Mouse (Mus musculus) right cerebral cortex, postnatal 25 days (tissue): Measurements from ENCODE around the gene Ces1b.

Experiments used
- DNase-seq: peaks from one replicate; pipeline ENCODE4 v3.0.0; 2022

Ces1b gene

DNA sequence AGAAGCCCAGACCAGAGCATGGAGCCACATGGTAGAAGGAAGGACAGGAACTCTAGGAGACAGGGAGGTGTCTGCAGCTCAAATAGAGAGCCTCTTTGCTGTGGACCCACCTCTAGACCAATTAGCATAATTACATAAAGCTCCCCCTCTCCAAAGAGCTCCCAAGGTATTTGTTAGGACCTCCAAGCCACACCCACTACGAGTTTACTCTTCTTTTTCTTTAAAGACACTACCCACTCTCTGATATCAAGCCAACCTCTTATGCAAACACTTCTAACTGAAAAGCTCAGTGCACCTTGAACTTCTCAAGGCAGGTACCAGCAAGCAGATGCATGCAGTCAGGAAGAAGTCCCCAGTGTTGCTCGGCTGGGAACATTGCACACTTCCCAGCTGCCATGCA, at the start of gene Ces1b:
Gene Ces1b (minus strand): TSS at position 131 of the 400 bp plus-strand sequence.
- no peak for DNase-seq

DNA sequence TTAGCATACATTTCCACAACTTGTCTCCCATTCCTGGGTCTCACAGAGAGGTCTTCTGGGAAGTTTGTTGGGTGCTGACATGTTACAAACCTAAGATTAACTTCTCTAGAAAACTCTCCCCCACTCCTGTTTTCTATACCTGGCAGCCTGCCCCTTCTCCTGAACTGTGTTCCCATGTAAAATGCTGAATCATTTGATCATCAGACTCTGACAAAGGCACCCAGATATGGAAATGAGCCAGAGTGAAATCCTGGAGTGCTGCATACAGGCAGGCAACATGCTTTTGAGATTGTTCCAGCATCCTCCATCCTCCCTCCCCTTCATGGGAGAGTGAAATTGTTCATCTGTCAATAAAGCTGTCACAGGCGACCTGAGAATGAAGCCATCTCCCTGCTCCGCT, 46.7 kb upstream of the Ces1b start:
- no peak for DNase-seq

DNA sequence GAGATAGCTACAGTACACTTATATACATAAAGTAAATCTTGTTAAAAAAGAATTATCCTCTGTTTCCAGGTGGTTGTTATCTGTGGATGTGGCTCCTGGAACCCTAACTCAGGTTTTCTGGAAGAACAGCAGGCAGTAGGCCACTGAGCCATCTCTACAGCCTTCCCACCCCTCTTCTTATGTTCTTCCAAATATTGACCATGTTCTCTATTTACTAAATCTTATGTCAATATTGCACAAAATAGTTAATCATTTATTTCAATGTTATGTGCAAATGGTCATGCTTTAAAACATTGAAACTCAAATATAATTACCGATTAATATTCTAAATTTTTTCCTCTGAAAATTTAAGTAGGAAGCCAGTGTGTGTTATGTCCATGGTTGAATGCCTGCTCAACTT, 42.2 kb upstream of the Ces1b start:
- no peak for DNase-seq

DNA sequence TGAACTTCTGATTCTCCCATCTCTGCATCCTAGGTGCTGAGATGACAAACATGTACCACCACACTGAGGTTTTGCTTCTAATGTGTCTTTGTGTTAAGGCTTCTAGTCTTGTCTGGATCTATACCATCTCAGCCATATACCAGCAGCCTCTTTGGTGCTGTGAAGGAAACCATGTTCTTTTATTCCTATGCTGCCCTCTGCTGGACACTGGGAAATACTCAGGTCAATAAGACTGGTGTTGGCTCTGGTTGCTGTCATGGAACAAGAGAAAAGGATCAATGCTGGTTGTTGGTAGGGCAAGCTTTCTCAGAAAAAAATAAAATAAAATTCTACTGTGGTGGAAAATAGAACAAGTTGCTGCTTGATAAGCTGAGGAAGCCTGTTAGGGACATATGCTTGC, 15.6 kb upstream of the Ces1b start:
- DNase-seq: no peak

DNA sequence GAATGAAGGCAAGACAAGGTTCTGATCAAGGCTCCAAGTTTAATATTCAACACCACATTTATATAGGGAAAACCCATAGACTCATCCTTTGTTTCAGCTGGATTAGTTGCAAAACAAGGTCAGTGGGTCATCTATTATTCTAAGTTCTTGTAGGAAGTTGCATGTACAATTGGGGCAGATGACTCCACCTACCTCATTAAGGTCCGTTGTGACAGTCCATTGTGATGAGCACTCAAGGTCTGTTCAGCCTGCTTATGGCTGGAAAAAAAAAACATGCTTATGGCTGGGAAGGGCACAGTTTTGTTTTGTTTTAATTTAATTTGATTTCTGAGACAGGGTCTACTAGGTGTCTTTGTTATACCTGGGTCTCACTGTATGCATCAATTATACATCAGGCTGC, 11.5 kb upstream of the Ces1b start:
- no peak for DNase-seq

DNA sequence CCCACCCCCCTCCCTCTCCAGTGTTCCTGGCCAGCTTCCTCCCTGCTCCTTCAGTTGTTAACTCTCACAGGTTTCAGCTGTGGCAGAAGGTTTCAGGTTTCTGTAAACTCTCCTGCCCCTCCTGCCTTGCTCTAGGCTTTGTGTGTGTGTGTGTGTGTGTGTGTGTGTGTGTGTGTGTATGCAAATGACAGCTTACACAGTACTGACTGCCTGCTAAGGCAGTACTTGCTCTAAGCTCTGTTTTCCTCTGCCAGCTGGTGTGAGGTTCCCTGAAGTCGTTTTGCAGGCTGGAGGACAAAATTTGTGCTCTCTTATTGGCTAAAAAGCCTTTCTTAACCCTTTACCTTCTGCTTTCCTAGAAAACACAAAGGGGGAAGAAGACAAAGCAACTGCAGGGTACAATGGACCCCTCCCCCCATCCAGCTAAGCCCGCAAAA, 8.9 kb upstream of the Ces1b start:
- no peak for DNase-seq

DNA sequence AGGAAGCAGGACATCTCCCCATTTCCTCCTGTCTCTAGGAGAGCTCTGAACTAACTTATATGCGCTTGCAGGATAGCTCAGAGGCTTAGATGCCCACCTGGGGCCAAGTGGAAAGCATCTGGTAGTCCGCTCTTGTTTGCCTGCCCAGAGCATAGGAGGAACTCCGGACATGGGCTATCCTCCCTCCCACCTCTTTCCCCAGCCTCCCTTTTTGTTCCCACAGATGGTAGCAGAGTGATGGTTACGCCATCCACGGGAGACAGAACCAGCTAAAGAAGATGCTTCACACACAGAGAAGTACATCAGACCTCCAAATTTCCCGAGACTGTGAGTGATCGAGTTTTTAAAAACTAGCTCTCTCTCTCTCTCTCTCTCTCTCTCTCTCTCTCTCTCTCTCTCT, 8.4 kb upstream of the Ces1b start:
- DNase-seq: no peak

DNA sequence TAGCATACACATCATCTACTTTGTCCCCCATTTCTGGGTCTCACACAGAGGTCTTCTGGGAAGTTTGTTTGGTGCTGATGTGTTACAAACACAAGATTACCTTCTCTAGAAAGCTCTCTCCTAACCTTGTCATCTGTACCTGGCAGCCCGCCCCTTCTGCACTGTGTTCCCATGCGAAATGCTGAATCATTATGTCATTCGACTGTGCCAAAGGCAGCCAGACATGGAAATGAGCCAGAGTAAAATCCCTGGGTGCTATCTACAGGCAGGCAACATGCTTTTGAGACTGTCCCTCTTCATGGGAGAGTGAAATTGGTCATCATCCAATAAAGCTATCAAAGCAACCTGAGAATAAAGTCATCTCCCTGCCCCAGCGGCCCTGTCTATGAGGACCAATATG, 4.6 kb downstream of the Ces1b start:
- no peak for DNase-seq

DNA sequence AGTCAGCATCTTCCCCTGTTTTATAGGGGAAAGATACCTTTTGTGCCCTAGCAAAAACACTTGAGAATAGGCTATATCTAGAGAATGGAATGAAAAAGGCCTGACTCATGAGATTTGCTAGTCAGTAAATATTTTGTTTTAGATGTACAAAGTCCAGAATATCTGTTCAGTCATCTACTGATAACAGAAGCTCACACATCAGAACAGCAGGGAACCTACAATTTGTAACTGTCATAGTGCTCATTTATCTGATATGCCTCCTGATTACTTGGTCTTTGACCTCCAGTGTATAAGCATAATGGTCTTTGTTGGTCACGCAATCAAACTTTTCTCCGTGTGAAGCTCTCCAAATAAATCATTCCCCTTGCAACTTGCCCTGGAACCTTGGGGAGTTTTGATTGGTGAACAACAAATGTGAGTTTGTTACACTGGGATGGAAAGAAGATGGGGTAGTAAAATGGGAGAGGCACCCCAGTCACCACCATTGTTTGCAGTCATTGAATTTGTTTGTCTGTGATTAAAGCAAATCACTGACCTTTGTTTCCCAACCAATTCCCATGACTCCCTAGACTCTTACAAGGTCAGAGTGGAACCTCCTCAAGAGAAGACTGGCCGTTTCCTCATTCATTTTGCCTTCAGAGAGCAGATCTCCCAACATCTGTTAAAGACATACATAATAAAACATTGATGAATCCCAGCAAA, 16.2 kb downstream of the Ces1b start:
- DNase-seq: no peak

DNA sequence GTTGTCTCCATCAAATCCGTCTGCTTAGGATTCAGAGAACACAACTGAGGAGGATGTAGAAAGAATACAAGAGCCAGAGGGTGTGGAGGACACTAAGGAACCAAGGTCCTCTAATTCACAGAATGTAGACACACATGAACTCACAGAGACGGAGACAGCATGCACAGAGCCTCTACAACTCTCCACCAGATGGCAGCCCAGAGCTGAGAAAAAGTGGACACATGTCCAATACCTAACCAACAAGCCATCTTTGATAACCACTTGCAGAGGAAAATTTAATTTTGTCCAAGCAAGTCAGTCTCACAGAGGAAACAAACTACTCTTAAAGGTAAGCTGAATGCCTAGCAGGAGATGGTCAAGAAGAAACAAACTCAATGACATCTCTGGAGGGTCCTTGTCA, 20.6 kb downstream of the Ces1b start:
- DNase-seq: peak; percentile 40

DNA sequence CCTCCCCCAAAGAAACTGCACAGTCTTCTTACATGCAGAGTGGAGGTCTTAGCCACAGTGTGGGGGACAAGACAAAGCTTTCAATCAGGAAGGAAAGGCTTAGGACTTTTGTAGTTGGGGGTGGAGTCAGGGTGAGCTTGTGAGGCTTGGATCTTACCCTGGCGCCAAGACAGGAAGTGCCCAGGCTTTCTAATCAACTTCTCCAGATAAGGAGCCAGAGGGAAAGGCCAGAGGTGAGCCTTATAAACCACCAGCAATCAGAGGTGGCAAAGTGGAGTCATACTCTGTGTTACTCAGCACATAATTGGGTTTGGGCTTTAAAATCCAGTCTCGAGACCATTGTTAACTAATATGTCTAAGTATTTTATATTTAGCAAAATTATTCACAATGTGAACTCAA, 24.6 kb downstream of the Ces1b start:
- no peak for DNase-seq

DNA sequence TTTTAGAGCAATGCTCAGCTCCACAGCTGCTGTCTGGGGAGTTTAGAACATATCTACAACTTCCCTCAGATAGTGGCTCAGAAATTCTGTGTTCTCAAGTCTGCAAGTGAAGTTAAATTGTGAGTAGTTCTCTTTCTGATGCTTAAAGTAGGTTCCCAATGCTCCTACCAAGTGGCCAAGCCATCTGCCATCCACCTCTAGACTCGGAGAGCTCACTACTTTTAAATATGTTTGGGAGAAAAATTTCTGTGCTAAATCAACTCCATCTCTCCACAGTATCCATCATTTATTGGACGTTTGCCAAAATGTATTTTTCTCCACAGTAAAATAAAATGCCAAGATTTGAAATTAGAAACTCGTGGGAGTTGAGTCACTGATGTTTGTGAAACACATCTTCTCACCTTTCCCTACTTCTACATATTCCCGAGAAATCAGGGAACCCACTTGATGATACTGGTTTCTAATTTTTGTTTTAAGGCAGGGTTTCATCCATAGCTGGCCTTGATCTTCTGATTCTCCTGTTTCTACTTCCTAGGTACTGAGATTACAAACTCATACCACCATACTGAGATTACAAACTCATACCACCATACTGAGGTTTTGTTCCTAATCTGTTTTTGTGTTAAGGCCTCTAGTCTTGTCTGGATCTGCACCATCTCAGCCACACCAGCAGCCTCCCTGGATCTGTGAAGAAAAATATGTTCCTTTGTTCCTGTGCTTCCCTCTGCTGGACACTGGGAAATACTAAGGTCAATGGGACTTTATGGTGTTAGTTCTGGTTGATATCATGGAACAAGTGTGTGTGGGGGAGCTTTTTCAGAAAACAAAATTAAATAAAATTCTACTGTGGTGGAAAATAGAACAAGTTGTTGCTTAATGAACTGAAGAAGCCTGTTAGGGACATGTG, 31.1 kb downstream of the Ces1b start:
- DNase-seq: no peak

DNA sequence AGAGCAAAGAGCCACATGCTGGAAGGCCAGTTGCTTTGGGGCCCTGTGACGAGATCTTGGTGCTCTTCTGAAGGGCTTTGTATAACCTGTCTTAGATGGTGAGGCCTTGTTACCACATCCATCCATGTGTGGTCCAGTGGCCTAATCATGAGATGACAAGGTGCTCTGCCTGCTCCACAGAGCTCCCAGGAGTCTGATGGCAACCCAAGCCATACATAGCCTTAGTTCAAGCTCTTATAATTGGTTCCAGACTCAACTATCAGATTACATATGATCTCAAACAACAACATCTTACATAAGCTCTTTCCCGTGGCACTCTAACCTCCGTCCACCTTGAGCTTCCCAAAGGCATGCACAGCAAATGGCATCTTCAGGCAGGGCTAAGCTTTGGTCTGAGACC, 31.7 kb downstream of the Ces1b start, which contains the start of gene Ces1a:
Gene Ces1a (minus strand): TSS at position 101 of the 400 bp plus-strand sequence.
- no peak for DNase-seq

DNA sequence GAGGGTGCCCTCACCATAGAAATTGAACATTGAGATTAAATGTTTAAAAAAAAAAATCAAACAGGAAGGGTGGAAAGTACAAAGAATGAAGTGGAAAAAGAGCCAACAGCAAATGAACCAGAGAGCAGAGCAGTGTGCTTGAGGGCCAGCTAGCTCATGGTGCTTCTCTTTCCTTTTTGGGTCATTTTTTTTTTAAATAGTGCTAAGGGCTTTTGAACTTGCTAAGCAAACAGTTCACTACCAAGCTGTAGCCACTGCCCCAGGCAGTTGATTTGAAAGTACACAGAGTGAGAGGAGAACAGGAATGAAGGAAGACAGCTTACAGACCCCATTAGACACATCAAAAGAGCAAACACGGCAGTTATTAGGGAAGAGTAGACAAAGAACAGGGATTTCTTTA, 36.7 kb downstream of the Ces1b start:
- no peak for DNase-seq

DNA sequence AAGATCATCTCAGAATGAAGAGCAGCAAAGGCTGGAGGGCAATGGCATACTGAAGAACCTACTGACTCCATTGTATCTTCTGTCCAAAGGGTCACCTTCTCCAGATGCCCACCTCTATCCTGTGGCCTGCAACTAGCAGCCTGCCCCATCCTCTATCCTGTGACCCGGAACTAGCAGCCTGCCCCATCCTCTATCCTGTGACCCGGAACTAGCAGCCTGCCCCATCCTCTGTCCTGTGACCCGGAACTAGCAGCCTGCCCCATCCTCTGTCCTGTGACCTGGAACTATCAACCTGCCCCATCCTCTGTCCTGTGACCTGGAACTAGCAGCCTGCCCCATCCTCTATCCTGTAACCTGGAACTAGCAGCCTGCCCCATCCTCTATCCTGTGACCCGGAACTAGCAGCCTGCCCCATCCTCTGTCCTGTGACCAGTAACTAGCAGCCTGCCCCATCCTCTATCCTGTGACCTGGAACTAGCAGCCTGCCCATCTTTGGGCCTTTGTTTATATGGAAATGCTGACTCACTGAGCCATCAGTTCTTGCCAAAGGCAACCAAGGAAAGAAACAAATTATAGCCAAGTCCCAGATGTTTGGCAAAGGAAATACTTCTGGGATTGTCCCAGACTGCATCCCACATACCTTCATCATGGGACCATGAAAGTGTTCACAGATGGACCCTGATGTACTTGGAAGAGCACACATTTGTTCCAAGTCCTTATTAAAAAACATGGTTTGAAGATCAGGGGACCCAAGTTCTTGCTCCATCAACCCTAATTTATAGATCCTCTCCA, 38.8 kb downstream of the Ces1b start:
- no peak for DNase-seq

DNA sequence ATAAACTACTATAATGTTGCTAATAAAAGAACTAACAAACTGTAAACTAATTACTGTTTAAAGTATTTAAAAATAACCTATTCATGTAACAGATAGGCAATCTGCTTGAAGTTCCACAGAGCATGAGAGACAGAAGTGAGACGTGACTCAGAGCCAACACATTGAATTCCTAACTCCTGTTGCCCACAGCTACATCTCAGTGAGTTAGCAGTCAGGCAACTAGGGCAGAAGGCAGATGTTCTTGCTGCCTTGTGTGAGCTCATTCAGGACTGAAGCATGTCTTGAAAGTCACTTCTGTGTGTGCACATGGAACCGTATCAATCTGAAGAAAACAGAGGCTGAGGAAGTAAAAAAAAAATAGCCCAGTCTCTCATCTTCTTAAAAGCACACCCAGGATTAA, 39.6 kb downstream of the Ces1b start:
- no peak for DNase-seq

DNA sequence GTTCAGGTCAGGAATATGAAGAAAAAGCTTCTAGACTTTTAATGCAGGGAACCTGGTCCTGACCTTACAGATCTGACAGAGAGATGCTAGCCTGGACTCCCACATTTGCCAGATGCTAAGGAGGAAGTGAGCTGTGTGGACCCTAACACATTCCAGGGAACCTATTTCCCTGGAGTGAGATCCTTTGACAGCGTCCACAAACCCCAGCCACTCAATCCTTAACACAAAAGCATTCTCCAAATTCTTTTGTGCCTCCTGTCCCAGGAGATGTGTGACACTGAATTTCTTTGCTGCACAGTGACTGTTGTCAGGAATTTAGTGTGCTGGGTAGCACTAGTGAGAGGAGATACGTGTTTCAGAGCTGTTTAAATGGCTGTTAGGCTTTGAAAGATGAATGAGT, 41.0 kb downstream of the Ces1b start:
- DNase-seq: no peak

DNA sequence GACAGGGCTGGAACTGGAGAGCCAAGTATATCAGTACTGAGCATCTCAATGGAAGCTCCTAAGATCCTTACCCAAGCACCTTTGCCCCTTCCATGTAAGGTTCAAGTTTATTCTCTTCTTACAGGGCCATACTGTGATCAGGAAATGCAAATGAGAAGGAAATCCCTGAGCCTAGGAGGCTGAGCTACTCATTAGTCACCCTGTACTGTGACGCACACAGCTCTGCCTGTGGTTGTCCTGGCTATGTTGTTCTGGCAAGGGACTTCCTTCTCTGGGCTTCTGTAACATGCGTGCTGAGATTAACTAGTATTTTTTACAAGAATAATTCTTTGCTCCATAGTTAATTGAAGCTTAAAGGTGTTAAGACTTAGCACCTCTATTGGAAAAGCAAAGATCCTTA, 49.2 kb downstream of the Ces1b start:
- DNase-seq: no peak

DNA sequence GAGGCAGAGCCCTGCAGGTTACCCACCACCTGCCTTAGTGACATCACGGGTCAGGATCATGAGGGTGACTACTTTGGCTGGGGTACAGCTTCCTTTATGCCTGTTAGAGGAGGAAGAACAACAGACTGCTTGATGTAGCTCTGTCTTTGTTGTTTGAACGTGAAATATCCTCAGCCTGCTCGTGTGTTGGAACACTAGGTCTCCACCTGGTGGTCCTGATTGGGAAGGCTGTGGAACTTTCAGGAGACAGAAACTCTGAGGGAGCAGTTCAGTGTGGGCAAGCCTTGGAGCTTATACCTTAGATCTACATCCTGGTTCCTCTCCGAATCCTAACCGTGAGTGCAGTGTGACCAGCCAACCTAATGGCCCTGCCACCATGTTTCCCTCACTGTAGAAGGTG, 58.1 kb downstream of the Ces1b start:
- DNase-seq: no peak

DNA sequence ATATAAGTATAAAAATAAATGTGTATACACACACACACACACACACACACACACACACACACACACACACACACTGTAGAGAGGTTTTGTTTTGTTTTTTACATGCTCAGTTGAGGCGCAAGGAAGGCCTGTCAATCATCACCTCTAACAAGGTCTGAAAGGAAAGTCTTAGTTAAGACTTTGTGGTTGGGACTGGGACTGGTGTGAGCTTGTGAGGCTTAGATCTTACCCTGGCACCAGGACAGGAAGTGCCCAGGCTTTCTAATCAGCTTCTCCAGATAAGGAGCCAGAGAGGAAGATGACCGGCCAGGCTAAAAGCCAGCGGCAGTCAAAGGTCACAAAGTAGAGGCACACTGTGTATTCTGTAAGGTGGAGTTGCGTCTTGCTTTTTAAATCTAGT, 65.5 kb downstream of the Ces1b start:
- no peak for DNase-seq

DNA sequence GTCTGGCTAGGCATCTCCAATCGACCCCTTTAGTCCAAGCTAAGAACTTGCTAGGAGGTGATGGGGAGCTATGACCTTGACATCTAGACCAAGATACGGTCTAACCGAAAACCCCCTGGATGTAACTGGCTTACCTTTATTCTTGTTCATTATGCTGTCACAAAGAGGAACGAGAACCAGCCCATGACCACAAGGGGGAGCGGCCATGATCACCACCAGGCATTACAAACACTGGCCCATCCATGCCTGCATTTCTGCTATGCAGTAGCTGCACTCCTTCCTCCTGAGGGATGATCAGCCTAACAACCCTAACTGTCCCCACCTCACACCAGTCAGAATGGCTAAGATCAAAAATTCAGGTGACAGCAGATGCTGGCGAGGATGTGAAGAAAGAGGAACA, 67.6 kb downstream of the Ces1b start:
- no peak for DNase-seq

DNA sequence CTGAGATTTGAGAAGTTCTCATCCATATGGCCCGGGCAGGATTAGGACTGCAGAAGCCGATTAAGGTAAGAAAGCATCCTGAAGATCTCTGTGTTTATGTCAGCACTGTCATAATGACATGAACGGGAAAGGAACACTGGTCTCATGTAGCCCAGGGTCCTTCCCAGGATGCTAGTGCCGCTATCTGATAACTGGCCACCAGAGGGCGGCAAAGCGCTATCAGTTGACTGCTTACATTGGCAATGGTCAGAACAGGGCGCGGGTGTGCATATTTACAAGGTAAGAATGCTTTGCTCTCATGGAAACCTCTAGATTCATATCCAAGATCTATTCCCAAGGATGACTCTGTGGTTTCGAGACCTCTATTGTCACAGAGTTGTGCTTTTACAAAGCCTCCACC, 68.4 kb downstream of the Ces1b start:
- peak; percentile 72 for DNase-seq

DNA sequence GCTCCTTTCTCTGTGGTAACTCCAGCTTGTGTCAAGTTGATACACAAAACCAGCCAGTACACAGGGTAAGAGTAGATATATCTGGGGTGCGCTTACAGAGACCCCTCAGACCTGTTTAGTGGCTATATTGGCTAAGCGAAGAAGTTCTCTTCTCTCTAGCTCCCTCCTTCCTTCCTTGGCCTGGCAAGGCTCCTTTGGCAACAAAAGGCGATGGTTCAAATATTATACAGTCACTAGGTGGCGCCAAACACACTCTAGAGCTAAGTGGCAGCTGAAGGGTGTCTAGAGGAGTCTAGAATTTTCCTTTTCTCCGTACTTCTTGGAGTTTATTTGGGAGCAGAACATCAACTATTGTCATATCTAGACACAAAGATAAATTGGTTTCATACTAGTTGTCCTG, 69.5 kb downstream of the Ces1b start:
- no peak for DNase-seq
